Mouse (Mus musculus) Patski (cell line): Measurements from ENCODE around the gene Rnf180. TPM values are rescaled to one million over a fixed set of nuclear protein-coding genes. Genes with fewer than 3 reads are reported as not detected.

Experiments used
- ATAC-seq: fragments of 100-300 bp; one replicate; pipeline ENCODE4 v1.8.0; 2021
- CTCF ChIA-PET: fragments of 350-600 bp; sonication (Branson Sonifier 250); formaldehyde crosslinking; loops from one replicate; lab custom pipeline; 2022; ENCODE audit warnings: inconsistent platforms; lab: Charles Lee
- POLR2A ChIA-PET: fragments of 350-600 bp; sonication (Branson Sonifier 250); formaldehyde crosslinking; loops from one replicate; lab custom pipeline; 2022; ENCODE audit warnings: antibody characterized with exemption, inconsistent platforms; lab: Charles Lee
- DNase-seq: peaks from one replicate; pipeline ENCODE4 v3.0.0-alpha.2; 2011; ENCODE audit warnings: low read depth, low spot score
- H3K27me3 ChIP-seq: fragments of 371-371 bp; one replicate; pipeline ENCODE4 v1.5.1; 2021
- CTCF ChIP-seq: fragments of 100-300 bp; IDR thresholded peaks from one replicate; pipeline ENCODE4 v1.5.1; 2021
- in situ Hi-C: fragments of 300-500 bp; cut with MboI; formaldehyde crosslinking; loops from 3 replicates; pipeline ENCODE4 v1.11.1; 2018; ENCODE audit warnings: low pct_unique_long_range_greater_than_20kb, mixed read lengths
- polyA plus RNA-seq: library from polyadenylated mRNA; unstranded; gene quantifications from one replicate; pipeline ENCODE4 v1.2.3, GENCODE M21; 2021

Rnf180 gene
- polyA plus RNA-seq, 1 experiment from 2014 or later, result 1.3 TPM

GRCm38 (mm10) chr13:105250264-105250663, 44.4 kb downstream of the Rnf180 start:
- TF ChIP-seq CTCF, result no peak
- ATAC-seq (no peak), DNase-seq (no peak)
- POLR2A ChIA-PET, result interaction anchor here (0.7 kb wide), 1 partner anchor 148 kb away, joined by 3 read pairs; no protein-coding TSS in a partner anchor
- CTCF ChIA-PET, result no interaction called here
- in situ Hi-C loops, result no loop called here
- no peaks in the 10 kb centered on the region for H3K27me3 ChIP-seq

GRCm38 (mm10) chr13:105249599-105249998, 45.0 kb downstream of the Rnf180 start:
- DNase-seq (no peak), ATAC-seq (no peak)
- H3K27me3 ChIP-seq, result no peaks in the 10 kb centered on the region
- in situ Hi-C loops, result no loop called here
- no peak for TF ChIP-seq CTCF
- CTCF ChIA-PET, result interaction anchor here (2.1 kb wide), 1 partner anchor 12 kb away, joined by 6 read pairs; no protein-coding TSS in a partner anchor
- POLR2A ChIA-PET, result no interaction called here

GRCm38 (mm10) chr13:105247691-105248090, 46.9 kb downstream of the Rnf180 start:
- H3K27me3 ChIP-seq, result no peaks in the 10 kb centered on the region
- ChIA-PET CTCF (interaction anchor here (2.1 kb wide), 1 partner anchor 10 kb away, joined by 6 read pairs; no protein-coding TSS in a partner anchor), POLR2A (no interaction called here)
- in situ Hi-C loops, result no loop called here
- ATAC-seq, result no peak
- DNase-seq, result no peak
- TF ChIP-seq CTCF, result no peak

- no peaks in the 10 kb centered on the region for H3K27me3 ChIP-seq
- ChIA-PET CTCF (no interaction called here), POLR2A (no interaction called here)
- DNase-seq (no peak), ATAC-seq (no peak)
- in situ Hi-C loops, result no loop called here
- no peak for TF ChIP-seq CTCF
Observed at GRCm38 (mm10) chr13:105240810-105241209, 53.8 kb downstream of the Rnf180 start.

GRCm38 (mm10) chr13:105227126-105227525, 67.5 kb downstream of the Rnf180 start:
- no peak for TF ChIP-seq CTCF
- ChIA-PET POLR2A (no interaction called here), CTCF (no interaction called here)
- in situ Hi-C loops, result loop anchor here (10.0 kb wide), 1 partner anchor 282 kb away; no protein-coding TSS in a partner anchor
- DNase-seq (no peak), ATAC-seq (no peak)
- H3K27me3 ChIP-seq, result no peaks in the 10 kb centered on the region

GRCm38 (mm10) chr13:105224048-105224447, 70.6 kb downstream of the Rnf180 start:
- ATAC-seq (no peak), DNase-seq (no peak)
- TF ChIP-seq CTCF, result no peak
- in situ Hi-C loops, result loop anchor here (10.0 kb wide), 1 partner anchor 279 kb away; no protein-coding TSS in a partner anchor
- H3K27me3 ChIP-seq, result no peaks in the 10 kb centered on the region
- ChIA-PET CTCF (no interaction called here), POLR2A (no interaction called here)

- in situ Hi-C loops, result loop anchor here (10.0 kb wide), 1 partner anchor 278 kb away; no protein-coding TSS in a partner anchor
- no peaks in the 10 kb centered on the region for H3K27me3 ChIP-seq
- POLR2A ChIA-PET, result no interaction called here
- ATAC-seq (no peak), DNase-seq (no peak)
- CTCF ChIA-PET, result interaction anchor here (1.4 kb wide), 1 partner anchor 275 kb away, joined by 4 read pairs; no protein-coding TSS in a partner anchor
- TF ChIP-seq CTCF, result peak; percentile 58
Observed at GRCm38 (mm10) chr13:105223147-105223546, 71.5 kb downstream of the Rnf180 start.

- in situ Hi-C loops, result loop anchor here (10.0 kb wide), 1 partner anchor 277 kb away; no protein-coding TSS in a partner anchor
- DNase-seq, result no peak
- ChIA-PET POLR2A (no interaction called here), CTCF (interaction anchor here (1.2 to 1.4 kb wide), 2 partner anchors 15 to 274 kb away, joined by 3 to 4 read pairs; no protein-coding TSS in a partner anchor)
- H3K27me3 ChIP-seq, result no peaks in the 10 kb centered on the region
- TF ChIP-seq CTCF, result no peak
- no peak for ATAC-seq
Observed at GRCm38 (mm10) chr13:105222016-105222725, 72.4 kb downstream of the Rnf180 start.

GRCm38 (mm10) chr13:105210746-105211145, 83.9 kb downstream of the Rnf180 start:
- CTCF ChIA-PET, result no interaction called here
- no peak for ATAC-seq
- no peaks in the 10 kb centered on the region for H3K27me3 ChIP-seq
- DNase-seq, result no peak
- in situ Hi-C loops, result no loop called here
- no peak for TF ChIP-seq CTCF
- POLR2A ChIA-PET, result no interaction called here

GRCm38 (mm10) chr13:105203851-105204250, 90.8 kb downstream of the Rnf180 start:
- TF ChIP-seq CTCF, result no peak
- H3K27me3 ChIP-seq, result no peaks in the 10 kb centered on the region
- POLR2A ChIA-PET, result no interaction called here
- CTCF ChIA-PET, result no interaction called here
- DNase-seq (no peak), ATAC-seq (no peak)
- in situ Hi-C loops, result no loop called here

GRCm38 (mm10) chr13:105198658-105199057, 96.0 kb downstream of the Rnf180 start:
- no peak for TF ChIP-seq CTCF
- no peak for ATAC-seq
- no peak for DNase-seq
- POLR2A ChIA-PET, result no interaction called here
- CTCF ChIA-PET, result no interaction called here
- in situ Hi-C loops, result no loop called here
- H3K27me3 ChIP-seq, result no peaks in the 10 kb centered on the region
